Mouse (Mus musculus) embryonic facial prominence, embryonic 10.5 days (tissue): ENCODE data around the gene Pakap. TPM values are rescaled to one million over a fixed set of nuclear protein-coding genes. Genes with fewer than 3 reads are reported as not detected.
A peak's percentile ranks its signal among the peaks of the same experiment; 100 is the strongest.

Source experiments
- DNase-seq: peaks from one replicate; pipeline ENCODE4 v3.0.0-alpha.2; 2017; ENCODE audit warnings: low spot score
- H3K27ac ChIP-seq: fragments of 300-500 bp; sonication (generic); replicated peaks from 2 replicates; pipeline ENCODE4 v1.5.1; 2016; ENCODE audit warnings: mild to moderate bottlenecking
- H3K27me3 ChIP-seq: fragments of 300-500 bp; sonication (generic); replicated peaks from 2 replicates; pipeline ENCODE4 v1.6.1; 2016; ENCODE audit warnings: low read depth, mild to moderate bottlenecking; ENCODE audit not compliant: poor library complexity, severe bottlenecking
- H3K36me3 ChIP-seq: fragments of 300-500 bp; sonication (generic); replicated peaks from 2 replicates; pipeline ENCODE4 v1.6.1; 2016; ENCODE audit warnings: mild to moderate bottlenecking, moderate library complexity
- H3K4me1 ChIP-seq: fragments of 300-500 bp; sonication (generic); 2 replicates; pipeline ENCODE4 v1.6.1; 2016
- H3K4me3 ChIP-seq: fragments of 300-500 bp; sonication (generic); 2 replicates; pipeline ENCODE4 v1.5.1; 2016; ENCODE audit warnings: mild to moderate bottlenecking, moderate library complexity
- H3K9me3 ChIP-seq: fragments of 300-500 bp; sonication (generic); 2 replicates; pipeline ENCODE4 v1.6.1; 2016; ENCODE audit warnings: mild to moderate bottlenecking
- WGBS: fragments of 180-500 bp; shearing (Covaris S2); methylation state at CpG from one replicate; pipeline ENCODE4 v1.1.7; 2016; 5-methylcytosine and 5-hydroxymethylcytosine counted together
- polyA plus RNA-seq: library from polyadenylated mRNA; unstranded; fragments of >200 nt; fragmentation: Nextera tagmentation; extraction: Ambion mirVana; gene quantifications from 2 replicates; pipeline ENCODE4 v1.2.1, GENCODE M21; 2016

Pakap gene
- polyA plus RNA-seq, 1 experiment from 2014 or later, result 25.8 TPM

DNA sequence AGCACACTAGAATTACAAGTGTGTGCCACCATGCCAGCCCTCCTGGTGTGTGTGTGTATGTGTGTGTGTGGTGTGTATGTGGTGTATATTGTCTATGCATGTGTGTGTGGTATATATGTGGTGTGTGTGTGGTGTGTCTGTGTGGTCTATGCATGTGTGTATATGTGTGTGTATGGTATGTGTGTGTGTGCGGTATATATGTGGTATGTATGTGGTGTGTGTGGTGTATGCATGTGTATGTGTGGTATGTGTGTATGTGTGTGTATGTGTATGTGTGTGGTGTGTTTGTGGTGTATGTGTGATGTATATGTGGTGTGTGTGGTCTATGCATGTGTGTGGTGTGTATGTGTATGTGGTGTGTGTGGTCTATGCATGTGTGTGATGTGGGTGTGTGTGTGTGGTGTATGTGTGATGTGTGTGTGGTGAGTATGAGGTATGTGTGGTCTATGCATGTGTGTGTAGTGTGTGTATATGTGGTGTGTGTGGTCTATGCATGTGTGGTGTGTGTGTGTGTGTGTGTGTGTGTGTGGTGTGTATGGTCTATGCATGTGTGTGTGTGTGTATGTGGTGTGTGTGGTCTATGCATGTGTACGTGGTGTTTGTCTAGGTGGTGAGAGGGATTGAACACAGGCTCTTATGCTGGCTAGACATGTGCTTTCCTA is 203.7 kb downstream of the Pakap start:
- WGBS, result 98% methylated on average over 2 of the region's 2 CpGs

GRCm38 (mm10) chr4:57772851-57773510 is 205.0 kb downstream of the Pakap start:
- no peak for DNase-seq
- 56% methylated on average over 11 of the region's 11 CpGs for WGBS
- Histone ChIP-seq H3K4me3 (no peak overlapping the region), H3K27me3 (no peaks in the 10 kb centered on the region), H3K4me1 (peaks cover 16% of the 10 kb centered on the region), H3K36me3 (no peaks in the 10 kb centered on the region), H3K9me3 (no peaks in the 10 kb centered on the region), H3K27ac (no peak overlapping the region)

More for the DNA sequence above, 203.7 kb downstream of the Pakap start:
- H3K27ac ChIP-seq, result no peak overlapping the region
- no peak overlapping the region for H3K4me3 ChIP-seq
- DNase-seq, result no peak
- no peaks in the 10 kb centered on the region for H3K27me3 ChIP-seq
- peaks cover 17% of the 10 kb centered on the region for H3K4me1 ChIP-seq
- H3K9me3 ChIP-seq, result no peaks in the 10 kb centered on the region
- no peaks in the 10 kb centered on the region for H3K36me3 ChIP-seq

DNA sequence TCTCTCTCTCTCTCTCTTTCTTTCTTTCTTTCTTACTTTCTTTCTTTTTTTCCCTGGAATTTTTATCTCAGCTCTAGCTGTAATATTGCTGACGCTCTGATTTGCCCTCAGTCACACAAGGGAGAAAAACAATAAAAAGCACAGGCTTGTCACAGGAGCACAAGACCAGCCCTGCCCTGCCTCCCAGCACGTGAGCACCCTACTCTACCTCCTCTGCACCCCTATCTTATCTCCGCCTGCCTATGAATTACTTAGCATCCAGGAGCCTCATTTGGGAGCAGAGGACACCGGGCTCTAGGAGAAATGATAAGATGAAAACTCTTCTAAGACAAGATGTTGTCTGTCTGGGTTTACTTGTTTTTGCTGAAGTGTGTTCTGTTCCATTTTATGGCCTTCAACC is 206.5 kb downstream of the Pakap start:
- WGBS, result 78% methylated on average over 4 of the region's 4 CpGs
- Histone ChIP-seq H3K9me3 (no peaks in the 10 kb centered on the region), H3K27ac (no peak overlapping the region), H3K4me1 (peaks cover 12% of the 10 kb centered on the region), H3K27me3 (no peaks in the 10 kb centered on the region), H3K4me3 (no peak overlapping the region), H3K36me3 (no peaks in the 10 kb centered on the region)
- DNase-seq, result no peak

DNA sequence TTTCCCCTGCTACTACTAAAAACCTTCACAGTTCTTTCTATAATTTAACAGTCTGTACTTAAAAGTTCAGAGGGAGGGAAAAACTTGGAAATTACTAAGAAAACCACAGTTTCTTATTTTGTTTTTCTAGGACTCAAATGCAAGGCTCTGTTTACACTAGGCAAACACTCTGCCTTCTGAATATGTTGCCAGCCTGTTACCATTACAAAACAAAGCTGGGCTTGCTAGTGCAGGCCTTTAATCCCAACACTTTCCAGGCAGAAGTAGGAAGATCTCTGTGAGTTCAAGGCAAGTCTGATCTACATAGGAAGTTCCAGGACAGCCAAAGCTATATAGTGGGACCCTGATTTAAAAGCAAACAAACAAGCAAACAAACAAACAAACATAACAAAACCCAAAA is 207.6 kb downstream of the Pakap start:
- Histone ChIP-seq H3K27ac (no peak overlapping the region), H3K27me3 (no peaks in the 10 kb centered on the region), H3K36me3 (no peaks in the 10 kb centered on the region), H3K9me3 (no peaks in the 10 kb centered on the region), H3K4me3 (no peak overlapping the region), H3K4me1 (peaks cover 12% of the 10 kb centered on the region)
- DNase-seq, result no peak

- Histone ChIP-seq H3K9me3 (no peaks in the 10 kb centered on the region), H3K4me1 (peaks cover 36% of the 10 kb centered on the region), H3K27ac (peak overlapping the region; percentile 71), H3K4me3 (peak overlapping the region; percentile 39), H3K27me3 (peaks cover 29% of the 10 kb centered on the region), H3K36me3 (no peaks in the 10 kb centered on the region)
- peak; percentile 37 for DNase-seq
- WGBS, result 8% methylated on average over 4 of the region's 4 CpGs
Measured at GRCm38 (mm10) chr4:57780403-57780802, 212.4 kb downstream of the Pakap start.

DNA sequence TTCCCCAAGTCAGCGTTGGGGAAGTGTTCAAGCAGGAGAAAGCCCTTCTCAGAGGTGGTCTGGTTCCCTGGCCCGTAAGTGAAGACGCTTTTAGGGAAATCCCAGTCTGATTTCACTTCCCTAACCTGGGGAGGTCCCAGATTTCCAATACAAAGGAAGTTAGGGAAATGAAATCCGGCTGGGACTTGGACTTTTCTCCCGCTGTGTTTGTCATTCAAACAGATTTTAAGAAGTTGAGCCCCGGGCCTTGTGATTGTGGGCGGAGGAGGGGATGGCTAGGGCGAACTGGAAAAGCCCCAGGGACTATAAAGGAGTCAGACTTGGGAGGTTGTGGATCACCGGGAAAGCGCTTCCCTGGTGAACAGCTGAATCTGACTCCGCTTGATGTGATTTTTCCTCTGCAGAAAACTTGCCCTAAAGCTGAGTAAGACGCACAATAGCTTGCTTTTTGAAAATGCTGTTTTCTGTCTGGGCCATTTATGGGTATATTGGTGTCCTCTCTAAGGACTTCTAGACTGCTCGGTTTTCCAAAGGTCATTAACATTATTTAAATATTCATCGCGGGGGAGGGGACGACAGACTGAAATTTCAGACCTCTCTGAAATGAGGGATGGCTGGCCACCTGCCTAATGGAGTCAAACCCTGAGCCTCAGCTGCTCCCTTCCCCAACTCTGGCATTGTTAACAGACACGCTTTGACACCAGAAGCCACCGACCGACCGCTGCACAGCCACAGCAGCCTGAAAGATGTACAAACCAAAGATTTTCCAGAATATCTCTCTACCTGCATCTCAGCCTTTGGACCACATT is 213.1 kb downstream of the Pakap start:
- Histone ChIP-seq H3K36me3 (no peaks in the 10 kb centered on the region), H3K9me3 (no peaks in the 10 kb centered on the region), H3K27ac (peak overlapping the region; percentile 71), H3K4me3 (peak overlapping the region; percentile 39), H3K4me1 (peaks cover 36% of the 10 kb centered on the region), H3K27me3 (peaks cover 29% of the 10 kb centered on the region)
- 1% methylated on average over 20 of the region's 20 CpGs for WGBS
- DNase-seq, result peak; percentile 53

GRCm38 (mm10) chr4:57781994-57782393 is 214.0 kb downstream of the Pakap start:
- no peaks in the 10 kb centered on the region for H3K9me3 ChIP-seq
- peak; percentile 84 for DNase-seq
- H3K27me3 ChIP-seq, result peaks cover 29% of the 10 kb centered on the region
- H3K36me3 ChIP-seq, result no peaks in the 10 kb centered on the region
- peaks cover 36% of the 10 kb centered on the region for H3K4me1 ChIP-seq
- peak overlapping the region; percentile 62 for H3K4me3 ChIP-seq
- H3K27ac ChIP-seq, result peak overlapping the region; percentile 65
- under 1% methylated on average over 26 of the region's 26 CpGs for WGBS

DNA sequence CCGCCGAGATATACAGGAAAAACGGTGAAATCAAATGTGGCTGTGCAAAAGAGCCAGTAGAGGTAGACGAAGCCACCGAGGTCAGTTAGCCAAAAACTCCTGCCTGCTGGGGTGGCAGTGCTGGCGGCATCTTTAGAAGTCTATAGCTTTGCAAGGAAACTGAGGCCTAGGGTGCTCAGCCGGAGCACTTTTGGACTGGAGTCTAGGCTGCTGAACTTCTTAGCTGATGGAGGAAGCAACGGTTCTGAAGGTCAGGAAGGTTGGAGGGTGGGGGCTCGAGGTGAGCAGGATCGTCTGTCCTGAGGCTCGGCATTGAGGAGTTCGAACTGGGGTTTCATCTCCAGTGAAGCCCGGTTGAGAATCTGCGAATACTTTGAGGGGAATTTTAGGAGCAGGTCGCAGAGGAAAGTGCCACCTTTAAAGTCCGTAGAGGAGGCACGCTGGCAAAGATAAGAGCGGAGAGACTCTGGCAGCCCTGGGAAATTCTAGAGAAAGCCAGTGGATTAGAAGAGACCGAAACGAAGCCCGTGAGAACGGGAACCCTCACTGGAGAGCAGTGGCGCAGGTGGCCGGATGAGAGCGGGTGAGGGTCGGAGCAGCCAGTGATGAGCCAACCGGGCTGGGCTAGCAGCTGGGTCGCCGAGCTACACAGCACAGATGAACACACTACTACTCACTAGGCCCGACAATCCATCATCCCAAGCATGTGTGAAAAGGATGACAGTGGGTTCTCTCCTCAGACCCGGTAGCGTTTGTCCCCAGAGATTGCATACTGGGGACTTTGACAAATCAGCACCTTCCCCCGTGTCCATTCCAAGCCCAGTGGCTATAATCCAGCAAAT is 214.8 kb downstream of the Pakap start:
- Histone ChIP-seq H3K36me3 (no peaks in the 10 kb centered on the region), H3K9me3 (no peaks in the 10 kb centered on the region), H3K4me3 (peak overlapping the region; percentile 62), H3K4me1 (peaks cover 36% of the 10 kb centered on the region), H3K27me3 (peaks cover 29% of the 10 kb centered on the region), H3K27ac (peak overlapping the region; percentile 65)
- 2% methylated on average over 33 of the region's 33 CpGs for WGBS
- peak; percentile 52 for DNase-seq

- Histone ChIP-seq H3K4me1 (peaks cover 36% of the 10 kb centered on the region), H3K27ac (0 out of 2 replicates have a peak overlapping the region, but pooled peaks have one; percentile 65), H3K27me3 (peaks cover 29% of the 10 kb centered on the region), H3K9me3 (no peaks in the 10 kb centered on the region), H3K36me3 (no peaks in the 10 kb centered on the region), H3K4me3 (peak overlapping the region; percentile 62)
- no peak for DNase-seq
- 43% methylated on average over 9 of the region's 9 CpGs for WGBS
Measured at GRCm38 (mm10) chr4:57783391-57783770, 215.4 kb downstream of the Pakap start.

- no peak overlapping the region for H3K27ac ChIP-seq
Measured at GRCm38 (mm10) chr4:57783853-57784600, 216.0 kb downstream of the Pakap start.

DNA sequence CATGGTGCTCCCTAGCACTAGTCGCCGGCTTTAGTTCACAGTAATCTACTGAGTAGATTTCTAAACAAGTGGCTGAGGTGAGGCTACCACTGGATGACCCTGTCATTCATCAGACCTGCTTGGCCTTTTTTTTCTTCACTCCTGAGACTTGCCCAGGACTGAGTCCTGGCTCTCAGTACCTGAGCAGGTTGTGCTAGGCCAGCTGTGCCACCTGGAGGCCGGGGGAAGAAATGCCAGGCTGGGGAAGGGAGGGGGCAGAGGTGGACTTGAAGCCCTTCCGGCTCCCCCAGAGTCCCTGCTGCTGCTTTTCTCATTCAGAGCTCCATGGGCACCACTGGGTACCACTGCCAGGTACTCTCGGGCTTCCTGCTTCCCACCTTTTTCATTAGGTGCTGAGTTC is 220.7 kb downstream of the Pakap start:
- H3K9me3 ChIP-seq, result no peaks in the 10 kb centered on the region
- no peak overlapping the region for H3K27ac ChIP-seq
- H3K4me3 ChIP-seq, result no peak overlapping the region
- H3K4me1 ChIP-seq, result peaks cover 11% of the 10 kb centered on the region
- WGBS, result 52% methylated on average over 5 of the region's 5 CpGs
- no peaks in the 10 kb centered on the region for H3K36me3 ChIP-seq
- DNase-seq, result no peak
- peaks cover 9% of the 10 kb centered on the region for H3K27me3 ChIP-seq

More at GRCm38 (mm10) chr4:57783853-57784600, 216.0 kb downstream of the Pakap start:
- no peaks in the 10 kb centered on the region for H3K36me3 ChIP-seq
- H3K4me3 ChIP-seq, result no peak overlapping the region
- H3K9me3 ChIP-seq, result no peaks in the 10 kb centered on the region
- peaks cover 29% of the 10 kb centered on the region for H3K27me3 ChIP-seq
- WGBS, result 78% methylated on average over 11 of the region's 11 CpGs
- H3K4me1 ChIP-seq, result peaks cover 41% of the 10 kb centered on the region
- DNase-seq, result no peak
